Mouse (Mus musculus) heart, postnatal 0 days (tissue): ENCODE results near the gene Eva1b. TPM values are rescaled to one million over a fixed set of nuclear protein-coding genes. Genes with fewer than 3 reads are reported as not detected.
A peak's percentile ranks its signal among the peaks of the same experiment; 100 is the strongest.

Source experiments
- ATAC-seq: fragments of 200-750 bp; cut with Nextera tagmentation; 2 replicates; pipeline ENCODE4 v1.8.0; 2017; ENCODE audit warnings: low read depth, moderate number of reproducible peaks, moderate library complexity; ENCODE audit not compliant: insufficient read depth
- DNase-seq: peaks from one replicate; pipeline ENCODE4 v3.0.0-alpha.2; 2016; ENCODE audit warnings: low spot score
- H3K27ac ChIP-seq: fragments of 300-500 bp; sonication (generic); 2 replicates; pipeline ENCODE4 v1.5.1; 2014; ENCODE audit warnings: low read depth, mild to moderate bottlenecking
- H3K27me3 ChIP-seq: fragments of 300-500 bp; sonication (generic); 2 replicates; pipeline ENCODE4 v1.6.1; 2014; ENCODE audit warnings: low read length, mixed read lengths; ENCODE audit not compliant: control insufficient read depth, insufficient read depth
- H3K36me3 ChIP-seq: fragments of 300-500 bp; sonication (generic); replicated peaks from 2 replicates; pipeline ENCODE4 v1.6.1; 2014; ENCODE audit warnings: low read length, mixed read lengths; ENCODE audit not compliant: control insufficient read depth, insufficient read depth
- H3K4me1 ChIP-seq: fragments of 300-500 bp; sonication (generic); 2 replicates; pipeline ENCODE4 v1.6.1; 2014; ENCODE audit warnings: antibody characterized with exemption; ENCODE audit not compliant: control insufficient read depth, insufficient read depth
- H3K4me2 ChIP-seq: fragments of 300-500 bp; sonication (generic); 2 replicates; pipeline ENCODE4 v1.6.1; 2014; ENCODE audit warnings: low read depth, mild to moderate bottlenecking, low read length, moderate library complexity
- H3K4me3 ChIP-seq: fragments of 300-500 bp; sonication (generic); 2 replicates; pipeline ENCODE4 v1.5.1; 2014; ENCODE audit warnings: low read depth, low read length
- H3K9ac ChIP-seq: fragments of 300-500 bp; sonication (generic); replicated peaks from 2 replicates; pipeline ENCODE4 v1.6.1; 2014; ENCODE audit warnings: low read depth, low read length, mixed read lengths
- H3K9me3 ChIP-seq: fragments of 300-500 bp; sonication (generic); replicated peaks from 2 replicates; pipeline ENCODE4 v1.6.1; 2016; ENCODE audit warnings: low read length; ENCODE audit not compliant: control insufficient read depth
- CTCF ChIP-seq: IDR thresholded peaks from 2 replicates; pipeline ENCODE4 v1.5.1; 2016; ENCODE audit warnings: antibody characterized with exemption, control low read depth, low read depth
- EP300 ChIP-seq: IDR thresholded peaks from 2 replicates; pipeline ENCODE4 v1.6.1; 2016; ENCODE audit warnings: antibody characterized with exemption, low read depth
- WGBS: fragments of 180-500 bp; shearing (Covaris S2); extraction: QIAGEN DNeasy Blood & Tissue Kit; methylation state at CpG from one replicate; pipeline ENCODE4 v1.1.7; 2014; 5-methylcytosine and 5-hydroxymethylcytosine counted together
- polyA plus RNA-seq: library from polyadenylated mRNA; unstranded; fragments of >200 nt; fragmentation: Nextera tagmentation; extraction: Ambion mirVana; gene quantifications from 2 replicates; pipeline ENCODE4 v1.2.1, GENCODE M21; 2015
- total RNA-seq: library from RNA; depleted of rRNA; stranded (reverse); fragments of >200 nt; gene quantifications from 2 replicates; pipeline ENCODE4 v1.2.3, GENCODE M21; 2014; ENCODE audit warnings: low replicate concordance

Gene Eva1b
- total and polyA plus RNA-seq, 2 experiments from 2014 or later: 26.8 to 53.1 TPM

DNA sequence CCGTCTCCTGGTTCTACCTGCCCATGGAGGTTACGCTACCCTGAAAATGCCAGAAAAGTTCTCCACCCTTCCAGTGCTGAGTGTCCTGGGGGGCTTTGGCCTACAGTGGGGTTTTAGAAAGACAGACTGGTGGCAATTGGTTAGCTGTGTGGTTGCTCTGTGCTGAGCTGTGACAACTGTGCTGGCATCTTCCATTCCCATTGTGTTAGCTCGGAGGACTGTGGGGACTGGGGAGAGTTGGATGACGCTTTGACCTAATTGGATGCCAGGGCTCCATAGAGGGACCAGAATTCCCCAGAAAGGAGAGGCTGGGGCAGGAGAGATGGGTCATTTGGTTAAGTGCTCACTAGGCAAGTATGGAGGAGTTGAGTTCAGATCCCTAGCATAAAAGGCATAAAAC lies 13.3 kb upstream of the Eva1b start:
- no peak for TF ChIP-seq EP300
- H3K9ac ChIP-seq: no peak overlapping the region
- 88% methylated on average over 4 of the region's 4 CpGs for WGBS
- ATAC-seq (no peak), DNase-seq (no peak)
- no peak overlapping the region for H3K27ac ChIP-seq
- H3K9me3 ChIP-seq: no peaks in the 10 kb centered on the region
- H3K36me3 ChIP-seq: peaks cover 73% of the 10 kb centered on the region
- peaks cover 18% of the 10 kb centered on the region for H3K4me1 ChIP-seq
- H3K4me2 ChIP-seq: no peak overlapping the region
- no peak overlapping the region for H3K4me3 ChIP-seq
- no peaks in the 10 kb centered on the region for H3K27me3 ChIP-seq

DNA sequence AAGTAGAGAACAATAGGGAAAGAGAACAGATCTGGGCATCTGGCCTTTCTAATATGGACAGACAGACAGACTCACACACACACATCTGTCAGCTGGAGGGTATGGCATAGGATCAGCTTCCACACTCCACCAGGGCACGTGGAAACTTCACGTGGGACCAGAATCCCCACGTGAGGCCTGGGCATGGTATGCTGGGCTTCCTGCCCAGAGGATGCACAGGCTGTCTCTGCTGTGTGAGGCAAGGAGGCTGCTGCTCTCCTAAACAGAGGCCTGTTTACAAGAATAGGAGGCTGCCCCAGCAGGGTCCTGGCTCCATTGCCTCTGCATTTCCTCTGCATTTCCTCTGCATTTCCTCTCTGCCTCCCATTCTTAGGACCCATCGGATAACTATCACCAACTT lies 12.9 kb upstream of the Eva1b start:
- Histone ChIP-seq H3K4me2 (no peak overlapping the region), H3K4me3 (no peak overlapping the region), H3K4me1 (peaks cover 18% of the 10 kb centered on the region), H3K27ac (no peak overlapping the region), H3K9me3 (no peaks in the 10 kb centered on the region), H3K27me3 (no peaks in the 10 kb centered on the region), H3K36me3 (peaks cover 73% of the 10 kb centered on the region), H3K9ac (no peak overlapping the region)
- WGBS: 77% methylated on average over 4 of the region's 4 CpGs
- ATAC-seq (no peak), DNase-seq (no peak)
- TF ChIP-seq EP300 (no peak), CTCF (no peak)

GRCm38 (mm10) chr4:126137773-126138172 lies 9.8 kb upstream of the Eva1b start:
- no peak for ATAC-seq
- no peak overlapping the region for H3K27ac ChIP-seq
- 69% methylated on average over 4 of the region's 4 CpGs for WGBS
- H3K4me2 ChIP-seq: no peak overlapping the region
- H3K36me3 ChIP-seq: peaks cover 63% of the 10 kb centered on the region
- no peak for DNase-seq
- H3K9ac ChIP-seq: no peak overlapping the region
- H3K27me3 ChIP-seq: no peaks in the 10 kb centered on the region
- TF ChIP-seq CTCF: no peak
- TF ChIP-seq EP300: no peak
- no peak overlapping the region for H3K4me3 ChIP-seq
- peaks cover 7% of the 10 kb centered on the region for H3K4me1 ChIP-seq
- no peaks in the 10 kb centered on the region for H3K9me3 ChIP-seq

DNA sequence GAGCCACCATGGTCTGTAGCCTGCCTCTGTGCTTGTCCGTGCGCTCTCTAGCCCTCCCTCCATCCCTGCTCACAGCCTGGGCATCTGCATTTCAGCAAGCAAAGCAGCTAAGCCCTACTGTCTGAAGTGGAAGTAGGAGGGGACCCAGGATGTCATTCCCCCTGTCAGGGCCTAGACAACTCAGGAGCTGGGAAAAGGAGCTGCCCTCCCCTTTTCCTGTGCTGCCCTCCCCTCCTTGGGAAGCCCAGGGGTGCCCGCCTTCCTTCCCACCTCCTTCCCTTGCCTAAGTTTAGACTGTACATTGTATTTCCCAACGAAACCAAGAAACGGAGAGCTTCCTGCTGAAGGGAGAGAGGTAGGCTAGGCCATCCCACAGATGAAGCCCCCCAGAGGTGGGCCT lies 6.5 kb upstream of the Eva1b start:
- 75% methylated on average over 5 of the region's 5 CpGs for WGBS
- Histone ChIP-seq H3K4me1 (peaks cover 7% of the 10 kb centered on the region), H3K27me3 (no peaks in the 10 kb centered on the region), H3K9ac (no peak overlapping the region), H3K4me3 (no peak overlapping the region), H3K36me3 (peaks cover 40% of the 10 kb centered on the region), H3K9me3 (no peaks in the 10 kb centered on the region), H3K4me2 (no peak overlapping the region), H3K27ac (peak overlapping the region; percentile 38; the same call in 1 of the 2 replicates)
- ATAC-seq: 0 out of 2 replicates have a peak, but pooled peaks have one; percentile 27
- no peak for TF ChIP-seq EP300
- TF ChIP-seq CTCF: no peak
- DNase-seq: no peak

DNA sequence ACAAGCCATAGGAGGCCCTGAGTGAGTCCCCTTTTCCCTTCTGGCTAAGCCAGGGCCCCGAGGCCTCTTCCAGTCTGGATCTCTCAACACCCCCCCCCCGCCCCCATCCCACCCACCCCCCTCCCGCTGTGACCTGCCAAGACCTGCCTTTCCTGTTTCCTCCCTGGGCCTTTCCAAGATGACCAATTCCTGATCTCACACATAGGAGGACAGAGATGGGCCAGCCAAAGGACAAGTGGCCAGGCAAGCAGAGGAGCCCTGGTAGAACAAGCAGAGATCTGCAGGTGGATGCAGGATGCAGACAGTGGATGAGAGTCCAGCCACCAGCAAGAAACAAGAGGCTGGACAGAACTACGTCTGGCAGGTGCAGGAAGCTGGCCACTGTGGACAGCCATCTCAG lies 2.1 kb upstream of the Eva1b start:
- ATAC-seq: no peak
- Histone ChIP-seq H3K4me1 (peaks cover 18% of the 10 kb centered on the region), H3K9me3 (no peaks in the 10 kb centered on the region), H3K27me3 (0 out of 2 replicates have a peak, but pooled peaks cover 26% of the 10 kb centered on the region), H3K36me3 (peaks cover 4% of the 10 kb centered on the region; the same call in 1 of the 2 replicates), H3K4me2 (no peak overlapping the region), H3K4me3 (no peak overlapping the region), H3K27ac (no peak overlapping the region), H3K9ac (no peak overlapping the region)
- 43% methylated on average over 4 of the region's 4 CpGs for WGBS
- no peak for TF ChIP-seq EP300
- TF ChIP-seq CTCF: no peak
- no peak for DNase-seq

DNA sequence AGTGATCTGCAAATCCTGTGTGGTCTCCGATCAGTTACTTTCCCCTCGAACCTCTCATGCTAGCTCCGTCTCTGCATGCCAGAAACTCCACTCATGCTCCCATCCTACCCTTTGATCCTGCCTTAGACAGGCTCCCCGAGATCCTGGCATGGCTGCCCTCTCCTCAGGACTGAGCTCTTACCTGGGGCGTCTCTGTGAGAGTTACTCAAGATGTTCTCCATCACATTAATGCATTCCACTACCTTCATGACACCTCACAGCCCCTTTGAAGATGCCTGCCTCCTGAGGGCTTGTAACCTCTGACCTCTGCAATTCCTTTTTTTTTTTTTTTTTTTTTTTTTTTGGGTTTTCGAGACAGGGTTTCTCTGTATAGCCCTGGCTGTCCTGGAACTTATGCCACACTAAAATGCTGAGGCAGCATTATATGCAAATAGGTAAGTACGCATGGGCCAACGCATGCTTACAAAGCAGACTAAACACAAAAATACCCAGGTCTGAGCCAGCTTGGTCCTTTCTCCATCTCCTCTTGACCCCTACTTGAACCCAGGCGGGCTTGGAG lies 491 bp upstream of the Eva1b start:
- no peak overlapping the region for H3K4me3 ChIP-seq
- DNase-seq (no peak), ATAC-seq (no peak)
- peak overlapping the region; percentile 80; the same call in 1 of the 2 replicates for H3K27ac ChIP-seq
- H3K9me3 ChIP-seq: no peaks in the 10 kb centered on the region
- TF ChIP-seq CTCF: no peak
- no peak for TF ChIP-seq EP300
- H3K4me1 ChIP-seq: peaks cover 19% of the 10 kb centered on the region
- 61% methylated on average over 9 of the region's 9 CpGs for WGBS
- 0 out of 2 replicates have a peak, but pooled peaks cover 26% of the 10 kb centered on the region for H3K27me3 ChIP-seq
- peak overlapping the region; percentile 73; the same call in 1 of the 2 replicates for H3K4me2 ChIP-seq
- H3K36me3 ChIP-seq: peaks cover 7% of the 10 kb centered on the region
- no peak overlapping the region for H3K9ac ChIP-seq
